Mouse (Mus musculus): ENCODE measurements around the gene Mfap3l. TPM values are rescaled to one million over a fixed set of nuclear protein-coding genes. Genes with fewer than 3 reads are reported as not detected.
"Not testable (repeated sequence)": the region's sequence is repeated elsewhere in the genome, so short reads cannot be mapped to it uniquely, and the experiment has no call there.

The Mfap3l gene
- total RNA-seq, 2 experiments from 2014 or later = 42.6 to 43.6 TPM

- no peak for DNase-seq (ENCODE audit: low spot score in 2 of 2)
Observed at GRCm38 (mm10) chr8:60649081-60649480, 16.5 kb downstream of the Mfap3l start.

DNA sequence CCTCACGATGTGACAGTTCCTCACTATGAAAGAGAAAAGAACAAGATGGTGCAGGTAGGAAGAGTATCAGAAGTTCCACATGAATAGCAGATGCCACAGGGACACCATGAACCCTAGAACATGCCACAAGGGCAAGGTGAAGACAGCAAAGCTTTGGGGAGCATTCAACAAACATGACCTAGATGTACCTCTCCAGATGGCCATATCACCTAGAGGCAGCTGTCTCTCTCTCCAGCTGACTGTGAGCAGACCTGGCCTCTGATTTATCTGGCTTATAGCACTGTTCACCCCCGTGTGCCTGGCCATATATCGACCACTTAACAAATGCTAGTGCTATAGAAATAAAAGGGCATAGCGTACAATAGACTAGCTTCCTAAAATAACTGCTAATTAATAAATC is 17.5 kb downstream of the Mfap3l start:
- no peak for DNase-seq (ENCODE audit: low spot score in 2 of 2)

GRCm38 (mm10) chr8:60657425-60658113 is 24.9 kb downstream of the Mfap3l start:
- no peak for DNase-seq (ENCODE audit: low spot score in 2 of 2)

- no peak for DNase-seq (ENCODE audit: low spot score in 2 of 2)
Observed at GRCm38 (mm10) chr8:60658114-60658500, 25.5 kb downstream of the Mfap3l start.

DNA sequence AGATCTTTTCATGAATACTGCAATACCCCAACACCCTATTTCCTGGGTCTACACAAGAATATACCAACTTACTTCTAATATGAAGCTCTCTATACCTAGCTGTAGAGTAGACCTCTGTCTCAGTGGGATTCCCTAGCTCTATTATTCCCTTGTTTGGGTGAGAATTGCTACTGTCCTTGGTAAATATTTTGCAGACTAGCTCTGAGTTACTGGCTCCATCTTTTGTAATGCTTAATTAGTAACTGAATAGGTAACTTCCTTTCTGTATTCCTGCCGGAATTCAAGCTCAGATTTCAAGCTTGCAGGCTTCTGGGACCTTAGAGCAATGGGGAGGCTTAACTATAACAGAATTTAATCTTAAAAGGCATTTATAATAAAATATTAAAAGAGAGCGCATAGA is 26.1 kb downstream of the Mfap3l start:
- not testable (repeated sequence) for DNase-seq (ENCODE audit: low spot score in 2 of 2)

- DNase-seq (ENCODE audit: low spot score in 2 of 2) = no peak
Observed at GRCm38 (mm10) chr8:60659721-60660120, 27.1 kb downstream of the Mfap3l start.

DNA sequence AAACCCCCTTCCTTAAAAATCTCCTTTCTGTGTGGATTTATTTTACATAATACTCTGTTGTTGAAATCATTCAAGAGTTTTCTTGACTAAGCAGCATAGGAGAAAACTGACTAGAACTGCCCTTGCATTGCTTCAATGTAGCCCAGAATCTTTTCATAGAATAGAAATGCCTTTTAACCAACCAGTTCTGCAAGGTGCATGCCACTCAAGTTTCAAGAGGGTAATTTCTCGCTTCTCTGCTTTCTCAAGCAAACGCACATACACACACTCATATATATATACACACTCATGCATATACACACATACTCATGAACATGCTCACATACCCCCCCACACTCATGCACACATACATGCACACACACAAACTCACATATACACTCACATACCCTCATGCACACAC is 28.6 kb downstream of the Mfap3l start:
- DNase-seq (ENCODE audit: low spot score in 2 of 2) = no peak

- no peak for DNase-seq (ENCODE audit: low spot score in 2 of 2)
Observed at GRCm38 (mm10) chr8:60663552-60663951, 30.9 kb downstream of the Mfap3l start.

GRCm38 (mm10) chr8:60665821-60666220 is 33.2 kb downstream of the Mfap3l start:
- no peak for DNase-seq (ENCODE audit: low spot score in 2 of 2)

DNA sequence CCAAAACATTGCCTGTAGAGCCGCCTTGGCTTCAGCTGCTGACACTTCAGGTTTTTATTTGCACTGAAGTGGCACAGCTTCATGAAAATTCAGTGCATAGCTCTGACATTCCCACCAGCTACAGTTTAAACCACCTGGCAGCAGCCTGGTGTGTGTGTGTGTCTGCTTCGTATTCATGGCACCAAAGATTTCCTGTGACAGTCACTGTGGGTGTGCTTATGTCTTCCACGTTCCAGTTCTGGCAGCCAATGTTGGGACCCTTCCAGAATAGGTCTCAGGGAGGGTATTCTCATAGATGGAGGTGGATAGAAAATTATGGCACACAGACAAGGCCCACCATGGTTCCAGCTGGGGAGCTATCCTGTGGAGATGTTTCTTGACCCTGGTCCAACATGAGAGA is 34.2 kb downstream of the Mfap3l start:
- peak in 1 of 2 experiments; percentile 19 for DNase-seq (ENCODE audit: low spot score in 2 of 2)

DNA sequence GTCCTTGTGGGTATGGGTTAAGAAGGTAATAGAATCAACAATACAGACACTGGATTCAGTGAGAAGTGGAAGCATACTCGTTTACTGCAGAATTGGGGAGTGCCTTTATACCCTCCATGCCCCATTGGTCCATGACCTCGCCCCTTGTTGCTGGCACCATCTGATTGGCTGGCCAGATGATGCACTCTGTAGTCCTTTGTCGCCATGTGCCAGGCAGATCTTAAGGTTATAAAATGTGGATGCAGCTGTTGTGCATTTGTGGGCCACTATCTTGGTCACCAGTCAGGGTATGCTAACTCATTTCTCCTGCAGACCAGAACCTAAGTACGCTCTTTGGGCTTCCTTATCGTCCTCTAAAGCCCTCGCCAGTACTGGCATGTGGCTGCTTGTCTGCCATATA is 46.0 kb downstream of the Mfap3l start:
- no peak for DNase-seq (ENCODE audit: low spot score in 2 of 2)

GRCm38 (mm10) chr8:60681811-60682210 is 49.2 kb downstream of the Mfap3l start:
- DNase-seq (ENCODE audit: low spot score in 2 of 2) = no peak

- no peak for DNase-seq (ENCODE audit: low spot score in 2 of 2)
Observed at GRCm38 (mm10) chr8:60682340-60682739, 49.7 kb downstream of the Mfap3l start.

- DNase-seq (ENCODE audit: low spot score in 2 of 2) = no peak
Observed at GRCm38 (mm10) chr8:60711516-60712086, 79.0 kb downstream of the Mfap3l start.

- no peak for DNase-seq (ENCODE audit: low spot score in 2 of 2)
Observed at GRCm38 (mm10) chr8:60714724-60715123, 82.1 kb downstream of the Mfap3l start.

- no peak for DNase-seq (ENCODE audit: low spot score in 2 of 2)
Observed at GRCm38 (mm10) chr8:60718692-60719091, 86.1 kb downstream of the Mfap3l start.

Other genes starting within 250 kb of the Mfap3l start
- gene Gm10283, start 129.6 kb upstream of the Mfap3l start, total RNA-seq (2021) = not detected
- gene Aadat, start 126.9 kb upstream of the Mfap3l start, total RNA-seq (2021) = 1 to 10 TPM in 1 of 2 experiments, under 1 TPM in 1; 0.83 to 1.2 TPM